Mouse (Mus musculus): Measurements from ENCODE around the gene Gse1. TPM values are rescaled to one million over a fixed set of nuclear protein-coding genes. Genes with fewer than 3 reads are reported as not detected.
A peak's percentile ranks its signal among the peaks of the same experiment; 100 is the strongest.

Gene Gse1
- polyA plus RNA-seq, 1 experiment, result 45.8 TPM

- Histone ChIP-seq H3K4me3 (replicated peaks; ENCODE audit: control insufficient read depth, low read depth, low read length) (no peak overlapping the region), H3K4me1 (ENCODE audit: control insufficient read depth, insufficient read depth, low read length) (peaks cover 1% of the 10 kb centered on the region; the same call in 1 of the 2 replicates), H3K27ac (ENCODE audit: control insufficient read depth, insufficient read depth, low read depth, low read length, poor library complexity) (no peak overlapping the region)
- WGBS, result 83% methylated on average over 2 of the region's 2 CpGs
- TF ChIP-seq POLR2A (IDR thresholded peaks at IDR 0.05; ENCODE audit: borderline replicate concordance, control insufficient read depth, low read depth, low read length) (no peak), CTCF (IDR thresholded peaks at IDR 0.05; ENCODE audit: control insufficient read depth, insufficient read depth, low read length) (no peak)
Measured at GRCm38 (mm10) chr8:120401216-120401615, 173.0 kb downstream of the Gse1 start.

GRCm38 (mm10) chr8:120401712-120402111 lies 173.5 kb downstream of the Gse1 start:
- 58% methylated on average over 7 of the region's 7 CpGs for WGBS
- Histone ChIP-seq H3K4me1 (ENCODE audit: control insufficient read depth, insufficient read depth, low read length) (peaks cover 1% of the 10 kb centered on the region; the same call in 1 of the 2 replicates), H3K4me3 (replicated peaks; ENCODE audit: control insufficient read depth, low read depth, low read length) (no peak overlapping the region), H3K27ac (ENCODE audit: control insufficient read depth, insufficient read depth, low read depth, low read length, poor library complexity) (no peak overlapping the region)
- TF ChIP-seq POLR2A (IDR thresholded peaks at IDR 0.05; ENCODE audit: borderline replicate concordance, control insufficient read depth, low read depth, low read length) (no peak), CTCF (IDR thresholded peaks at IDR 0.05; ENCODE audit: control insufficient read depth, insufficient read depth, low read length) (no peak)

GRCm38 (mm10) chr8:120403606-120404269 lies 175.5 kb downstream of the Gse1 start:
- no peak overlapping the region for H3K27ac ChIP-seq (ENCODE audit: control insufficient read depth, insufficient read depth, low read depth, low read length, poor library complexity)
- WGBS, result 48% methylated on average over 7 of the region's 7 CpGs
- TF ChIP-seq CTCF (IDR thresholded peaks at IDR 0.05; ENCODE audit: control insufficient read depth, insufficient read depth, low read length) (no peak), POLR2A (IDR thresholded peaks at IDR 0.05; ENCODE audit: borderline replicate concordance, control insufficient read depth, low read depth, low read length) (no peak)

GRCm38 (mm10) chr8:120404609-120405036 lies 176.4 kb downstream of the Gse1 start:
- Histone ChIP-seq H3K4me3 (replicated peaks; ENCODE audit: control insufficient read depth, low read depth, low read length) (no peak overlapping the region), H3K4me1 (ENCODE audit: control insufficient read depth, insufficient read depth, low read length) (no peaks in the 10 kb centered on the region; the same call in 1 of the 2 replicates), H3K27ac (ENCODE audit: control insufficient read depth, insufficient read depth, low read depth, low read length, poor library complexity) (no peak overlapping the region)
- TF ChIP-seq CTCF (IDR thresholded peaks at IDR 0.05; ENCODE audit: control insufficient read depth, insufficient read depth, low read length) (peak; percentile 79), POLR2A (IDR thresholded peaks at IDR 0.05; ENCODE audit: borderline replicate concordance, control insufficient read depth, low read depth, low read length) (no peak)
- 73% methylated on average over 7 of the region's 7 CpGs for WGBS

More at GRCm38 (mm10) chr8:120403606-120404269, 175.5 kb downstream of the Gse1 start:
- Histone ChIP-seq H3K4me3 (replicated peaks; ENCODE audit: control insufficient read depth, low read depth, low read length) (no peak overlapping the region), H3K4me1 (ENCODE audit: control insufficient read depth, insufficient read depth, low read length) (no peaks in the 10 kb centered on the region; the same call in 1 of the 2 replicates)

- Histone ChIP-seq H3K4me1 (ENCODE audit: control insufficient read depth, insufficient read depth, low read length) (no peaks in the 10 kb centered on the region; the same call in 1 of the 2 replicates), H3K4me3 (replicated peaks; ENCODE audit: control insufficient read depth, low read depth, low read length) (no peak overlapping the region), H3K27ac (ENCODE audit: control insufficient read depth, insufficient read depth, low read depth, low read length, poor library complexity) (no peak overlapping the region)
- 60% methylated on average over 12 of the region's 12 CpGs for WGBS
- TF ChIP-seq POLR2A (IDR thresholded peaks at IDR 0.05; ENCODE audit: borderline replicate concordance, control insufficient read depth, low read depth, low read length), result no peak
Measured at GRCm38 (mm10) chr8:120406008-120406632, 177.9 kb downstream of the Gse1 start.

GRCm38 (mm10) chr8:120407701-120408240 lies 179.5 kb downstream of the Gse1 start:
- H3K4me1 ChIP-seq (ENCODE audit: control insufficient read depth, insufficient read depth, low read length), result no peaks in the 10 kb centered on the region; the same call in 1 of the 2 replicates
- no peak overlapping the region for H3K4me3 ChIP-seq (replicated peaks; ENCODE audit: control insufficient read depth, low read depth, low read length)
- H3K27ac ChIP-seq (ENCODE audit: control insufficient read depth, insufficient read depth, low read depth, low read length, poor library complexity), result no peak overlapping the region
- 32% methylated on average over 9 of the region's 9 CpGs for WGBS
- TF ChIP-seq CTCF (IDR thresholded peaks at IDR 0.05; ENCODE audit: control insufficient read depth, insufficient read depth, low read length) (peak; percentile 58; the same call in 1 of the 2 replicates), POLR2A (IDR thresholded peaks at IDR 0.05; ENCODE audit: borderline replicate concordance, control insufficient read depth, low read depth, low read length) (no peak)

GRCm38 (mm10) chr8:120408241-120409215 lies 180.3 kb downstream of the Gse1 start:
- 75% methylated on average over 14 of the region's 14 CpGs for WGBS
- no peaks in the 10 kb centered on the region; the same call in 1 of the 2 replicates for H3K4me1 ChIP-seq (ENCODE audit: control insufficient read depth, insufficient read depth, low read length)
- no peak overlapping the region for H3K27ac ChIP-seq (ENCODE audit: control insufficient read depth, insufficient read depth, low read depth, low read length, poor library complexity)

More at GRCm38 (mm10) chr8:120408241-120409215, 180.3 kb downstream of the Gse1 start:
- TF ChIP-seq POLR2A (IDR thresholded peaks at IDR 0.05; ENCODE audit: borderline replicate concordance, control insufficient read depth, low read depth, low read length), result no peak
- TF ChIP-seq CTCF (IDR thresholded peaks at IDR 0.05; ENCODE audit: control insufficient read depth, insufficient read depth, low read length), result peak; percentile 18; the same call in 1 of the 2 replicates
- H3K4me3 ChIP-seq (replicated peaks; ENCODE audit: control insufficient read depth, low read depth, low read length), result no peak overlapping the region
